ENCODE assay signal across 8 mouse cellular contexts in genomic region chr9:110116977-110117778, GRCm38 (mm10). TPM values are rescaled to one million over a fixed set of nuclear protein-coding genes. Genes with fewer than 3 reads are reported as not detected.
DNase-seq lines count a peak whose midpoint lies in the region; ATAC-seq lines count a peak whose summit lies in the region.

Smarcc1 (plus strand) TSS chr9:110117708.

- peak within 1 kb of the TSS; percentile 85 for H3K4me2 ChIP-seq in heart, embryonic 14.5 days (ENCODE audit: low read length)
- H3K4me2 ChIP-seq in liver, embryonic 13.5 days = peak within 1 kb of the TSS; percentile 83
- peak within 1 kb of the TSS; percentile 76 for H3K4me2 ChIP-seq in stomach, embryonic 16.5 days (ENCODE audit: low read depth, low read length)

- under 1% methylated on average over 74 of the region's 79 CpGs for WGBS in heart, embryonic 14.5 days
- under 1% methylated on average over 75 of the region's 79 CpGs for WGBS in liver, embryonic 13.5 days (ENCODE audit: insufficient replicate concordance)
- 1% methylated on average over 77 of the region's 79 CpGs for WGBS in stomach, embryonic 16.5 days

- ATAC-seq in CD4-positive, CD25-positive, alpha-beta regulatory T cell, adult 4 months = peak; percentile 94
- ATAC-seq in heart, embryonic 14.5 days (ENCODE audit: insufficient number of reproducible peaks, insufficient read depth, low FRiP score, low read depth) = peak; percentile 95
- ATAC-seq in liver, embryonic 13.5 days (ENCODE audit: low read depth) = peak; percentile 95
- peak; percentile 97 for ATAC-seq in stomach, embryonic 16.5 days (ENCODE audit: insufficient read depth, low FRiP score)

- peak within 1 kb of the TSS; percentile 90 for H3K4me3 ChIP-seq in heart, embryonic 14.5 days (ENCODE audit: control insufficient read depth in 1 of 2, insufficient read depth in 1 of 2, low read depth in 1 of 2, low read length in 2 of 2)
- peak within 1 kb of the TSS; percentile 83 for H3K4me3 ChIP-seq in liver, embryonic 13.5 days (replicated peaks)
- peak within 1 kb of the TSS; percentile 72 for H3K4me3 ChIP-seq in stomach, embryonic 16.5 days (replicated peaks; ENCODE audit: low read length)

- no peaks in the 10 kb centered on the region for H3K9me3 ChIP-seq in heart, embryonic 14.5 days (ENCODE audit: control insufficient read depth, low read length)
- H3K9me3 ChIP-seq in liver, embryonic 13.5 days (replicated peaks) = no peaks in the 10 kb centered on the region
- no peaks in the 10 kb centered on the region for H3K9me3 ChIP-seq in stomach, embryonic 16.5 days (replicated peaks; ENCODE audit: control insufficient read depth, low read length)

- H3K36me3 ChIP-seq in heart, embryonic 14.5 days (ENCODE audit: control insufficient read depth, insufficient read depth, low read length) = peaks cover 33% of the 10 kb centered on the region
- peaks cover 11% of the 10 kb centered on the region for H3K36me3 ChIP-seq in liver, embryonic 13.5 days
- no peaks in the 10 kb centered on the region for H3K36me3 ChIP-seq in stomach, embryonic 16.5 days (ENCODE audit: control insufficient read depth, insufficient read depth, low read length)

- no peaks in the 10 kb centered on the region for H3K27me3 ChIP-seq in heart, embryonic 14.5 days (ENCODE audit: control insufficient read depth, insufficient read depth, low read length)
- no peaks in the 10 kb centered on the region for H3K27me3 ChIP-seq in liver, embryonic 13.5 days
- no peaks in the 10 kb centered on the region for H3K27me3 ChIP-seq in stomach, embryonic 16.5 days (ENCODE audit: control insufficient read depth, insufficient read depth, low read length)

- peak; percentile 64 for DNase-seq in c-Kit-negative CD71-positive TER-119-positive erythroid progenitor cells, embryonic 14.5 days (ENCODE audit: low read depth, low spot score)
- DNase-seq in fibroblast of lung, adult 2 months (ENCODE audit: low read depth) = peak; percentile 73
- DNase-seq in kidney, postnatal 14 days = peak; percentile 93
- peak; percentile 82 for DNase-seq in liver, embryonic 13.5 days
- DNase-seq in neural tube, embryonic 10.5 days (ENCODE audit: extremely low spot score, low spot score) = peak; percentile 97

- peak within 1 kb of the TSS; percentile 94 for H3K9ac ChIP-seq in heart, embryonic 14.5 days (ENCODE audit: low read length)
- H3K9ac ChIP-seq in liver, embryonic 13.5 days = peak within 1 kb of the TSS; percentile 91
- peak within 1 kb of the TSS; percentile 84 for H3K9ac ChIP-seq in stomach, embryonic 16.5 days (ENCODE audit: low read length)

- peak within 1 kb of the TSS; percentile 95 to 96 for H3K27ac ChIP-seq in heart, embryonic 14.5 days (replicated peaks in 1 of 2; ENCODE audit: control insufficient read depth in 1 of 2, insufficient read depth in 1 of 2, low read depth in 2 of 2, low read length in 2 of 2)
- H3K27ac ChIP-seq in liver, embryonic 13.5 days = peak within 1 kb of the TSS; percentile 91
- peak within 1 kb of the TSS; percentile 98 for H3K27ac ChIP-seq in stomach, embryonic 16.5 days (ENCODE audit: low read length)

- H3K4me1 ChIP-seq in heart, embryonic 14.5 days (ENCODE audit: control insufficient read depth in 2 of 2, insufficient read depth in 2 of 2, low read length in 2 of 2) = peaks cover 2 to 14% of the 10 kb centered on the region in 2 experiments
- H3K4me1 ChIP-seq in liver, embryonic 13.5 days (replicated peaks) = peaks cover 27% of the 10 kb centered on the region
- peaks cover 6% of the 10 kb centered on the region for H3K4me1 ChIP-seq in stomach, embryonic 16.5 days (ENCODE audit: control insufficient read depth, insufficient read depth, low read length)

RNA-seq across cellular contexts. Expression of gene Smarcc1, which starts in this region (rescaled TPM):
- polyA plus RNA-seq in CD4-positive, CD25-positive, alpha-beta regulatory T cell, adult 4 months (2017; shearing (Covaris generic)) = 10 to 100 TPM; 23.4 to 24.1 TPM
- polyA plus RNA-seq in heart, embryonic 14.5 days (2014; fragmentation: Nextera tagmentation; extraction: Ambion mirVana) = 73.8 and 80.7 TPM in 2 replicates
- 43.4 and 54.5 TPM in 2 replicates for polyA plus RNA-seq in liver, embryonic 13.5 days (2015; fragmentation: Nextera tagmentation; extraction: Ambion mirVana)
- 59.2 and 61.8 TPM in 2 replicates for polyA plus RNA-seq in stomach, embryonic 16.5 days (2015; fragmentation: Nextera tagmentation; extraction: Ambion mirVana)

Comparison
In these comparisons a context has a peak if more than half of its experiments do, and no peak if none do; other contexts are left out.
1. Peak in every context shown above with its lines: DNase-seq, ATAC-seq, H3K4me3 ChIP-seq and H3K27ac ChIP-seq.